Mouse (Mus musculus): ENCODE data around the gene Lrrc3. TPM values are rescaled to one million over a fixed set of nuclear protein-coding genes. Genes with fewer than 3 reads are reported as not detected.

The Lrrc3 gene
- polyA plus RNA-seq, 1 experiment from 2014 or later, result 1.5 TPM

GRCm38 (mm10) chr10:77861675-77862074 is 40.7 kb downstream of the Lrrc3 start, which contains the start of gene Gm3285:
Gene Gm3285, plus strand, starts transcription at chr10:77861975.
- Histone ChIP-seq H3K36me3 (no peaks in the 10 kb centered on the region), H3K4me1 (peaks cover 13% of the 10 kb centered on the region), H3K27ac (no peak within 1 kb of the TSS), H3K27me3 (ENCODE audit: low read depth, poor library complexity, severe bottlenecking) (no peaks in the 10 kb centered on the region), H3K4me3 (no peak within 1 kb of the TSS), H3K9me3 (replicated peaks) (no peaks in the 10 kb centered on the region)
- no peak for DNase-seq (ENCODE audit: low spot score)
- WGBS, result 57% methylated on average over 7 of the region's 7 CpGs

- Histone ChIP-seq H3K4me3 (no peak within 1 kb of the TSS), H3K27me3 (ENCODE audit: low read depth, poor library complexity, severe bottlenecking) (no peaks in the 10 kb centered on the region), H3K4me1 (0 out of 2 replicates have a peak, but pooled peaks cover 2% of the 10 kb centered on the region), H3K27ac (no peak within 1 kb of the TSS), H3K9me3 (replicated peaks) (no peaks in the 10 kb centered on the region), H3K36me3 (no peaks in the 10 kb centered on the region)
- no peak for DNase-seq (ENCODE audit: low spot score)
- WGBS, result 74% methylated on average over 9 of the region's 9 CpGs
These were observed 49.8 kb downstream of the Lrrc3 start, which contains the start of gene Gm10318 for GRCm38 (mm10) chr10:77852559-77852958. Gene Gm10318, plus strand, starts transcription at chr10:77852859.

Other genes with a start within 250 kb of the Lrrc3 start
- gene Tspear, start 216.0 kb downstream of the Lrrc3 start, polyA plus RNA-seq (2016; fragmentation: Nextera tagmentation; extraction: Ambion mirVana), result 0.59 and 0.74 TPM in 2 replicates
- gene Gm19402, start 211.8 kb downstream of the Lrrc3 start, polyA plus RNA-seq (2016; fragmentation: Nextera tagmentation; extraction: Ambion mirVana), result not detected in 2 replicates
- not detected in 2 replicates for gene Gm9508, start 205.3 kb downstream of the Lrrc3 start, polyA plus RNA-seq (2016; fragmentation: Nextera tagmentation; extraction: Ambion mirVana)
- not detected in 2 replicates for gene Gm10272, start 195.9 kb downstream of the Lrrc3 start, polyA plus RNA-seq (2016; fragmentation: Nextera tagmentation; extraction: Ambion mirVana)
- gene Gm10024, start 191.1 kb downstream of the Lrrc3 start, polyA plus RNA-seq (2016; fragmentation: Nextera tagmentation; extraction: Ambion mirVana), result not detected in 2 replicates
- not detected in 2 replicates for gene Gm10142, start 186.7 kb downstream of the Lrrc3 start, polyA plus RNA-seq (2016; fragmentation: Nextera tagmentation; extraction: Ambion mirVana)
- not detected in 2 replicates for gene Krtap12-1, start 181.9 kb downstream of the Lrrc3 start, polyA plus RNA-seq (2016; fragmentation: Nextera tagmentation; extraction: Ambion mirVana)
- gene Gm10100, start 176.1 kb downstream of the Lrrc3 start, polyA plus RNA-seq (2016; fragmentation: Nextera tagmentation; extraction: Ambion mirVana), result not detected in 2 replicates
- gene Gm18596, start 159.9 kb downstream of the Lrrc3 start, polyA plus RNA-seq (2016; fragmentation: Nextera tagmentation; extraction: Ambion mirVana), result not detected in 2 replicates
- not detected in 2 replicates for gene Gm9736, start 151.2 kb downstream of the Lrrc3 start, polyA plus RNA-seq (2016; fragmentation: Nextera tagmentation; extraction: Ambion mirVana)
- gene Gm3233, start 142.9 kb downstream of the Lrrc3 start, polyA plus RNA-seq (2016; fragmentation: Nextera tagmentation; extraction: Ambion mirVana), result not detected in 2 replicates
- not detected in 2 replicates for gene Gm3238, start 131.2 kb downstream of the Lrrc3 start, polyA plus RNA-seq (2016; fragmentation: Nextera tagmentation; extraction: Ambion mirVana)
- gene Gm7138, start 125.6 kb downstream of the Lrrc3 start, polyA plus RNA-seq (2016; fragmentation: Nextera tagmentation; extraction: Ambion mirVana), result not detected in 2 replicates
- not detected in 2 replicates for gene Gm3250, start 120.0 kb downstream of the Lrrc3 start, polyA plus RNA-seq (2016; fragmentation: Nextera tagmentation; extraction: Ambion mirVana)
- gene Gm7137, start 114.3 kb downstream of the Lrrc3 start, polyA plus RNA-seq (2016; fragmentation: Nextera tagmentation; extraction: Ambion mirVana), result not detected in 2 replicates
- not detected in 2 replicates for gene Gm9639, start 107.5 kb downstream of the Lrrc3 start, polyA plus RNA-seq (2016; fragmentation: Nextera tagmentation; extraction: Ambion mirVana)
- not detected in 2 replicates for gene Gm19668, start 103.4 kb downstream of the Lrrc3 start, polyA plus RNA-seq (2016; fragmentation: Nextera tagmentation; extraction: Ambion mirVana)
- gene Gm9507, start 90.7 kb downstream of the Lrrc3 start, polyA plus RNA-seq (2016; fragmentation: Nextera tagmentation; extraction: Ambion mirVana), result not detected in 2 replicates
- gene Gm2696, start 87.9 kb downstream of the Lrrc3 start, polyA plus RNA-seq (2016; fragmentation: Nextera tagmentation; extraction: Ambion mirVana), result not detected in 2 replicates
- not detected in 2 replicates for gene Krtap10-4, start 75.4 kb downstream of the Lrrc3 start, polyA plus RNA-seq (2016; fragmentation: Nextera tagmentation; extraction: Ambion mirVana)
- gene Krtap10-10, start 66.6 kb downstream of the Lrrc3 start, polyA plus RNA-seq (2016; fragmentation: Nextera tagmentation; extraction: Ambion mirVana), result not detected in 2 replicates
- gene Gm36176, start 55.7 kb downstream of the Lrrc3 start, polyA plus RNA-seq (2016; fragmentation: Nextera tagmentation; extraction: Ambion mirVana), result not detected in 2 replicates
- not detected in 2 replicates for gene Gm10318, start 49.7 kb downstream of the Lrrc3 start, polyA plus RNA-seq (2016; fragmentation: Nextera tagmentation; extraction: Ambion mirVana)
- not detected in 2 replicates for gene Gm3285, start 40.6 kb downstream of the Lrrc3 start, polyA plus RNA-seq (2016; fragmentation: Nextera tagmentation; extraction: Ambion mirVana)
- gene Trpm2, start 68.0 kb upstream of the Lrrc3 start, polyA plus RNA-seq (2016; fragmentation: Nextera tagmentation; extraction: Ambion mirVana), result 0.16 and 0.23 TPM in 2 replicates
- gene 1810043G02Rik, start 76.0 kb upstream of the Lrrc3 start, polyA plus RNA-seq (2016; fragmentation: Nextera tagmentation; extraction: Ambion mirVana), result 29.4 and 32.2 TPM in 2 replicates
- 235 and 259 TPM in 2 replicates for gene Pfkl, start 107.5 kb upstream of the Lrrc3 start, polyA plus RNA-seq (2016; fragmentation: Nextera tagmentation; extraction: Ambion mirVana)
- gene Dnmt3l, start 139.4 kb upstream of the Lrrc3 start, polyA plus RNA-seq (2016; fragmentation: Nextera tagmentation; extraction: Ambion mirVana), result 0.10 TPM in 1 of 2 replicates, not detected in the other
- 0.15 and 0.21 TPM in 2 replicates for gene Aire, start 141.1 kb upstream of the Lrrc3 start, polyA plus RNA-seq (2016; fragmentation: Nextera tagmentation; extraction: Ambion mirVana)
- 2.5 and 2.6 TPM in 2 replicates for gene Icosl, start 166.8 kb upstream of the Lrrc3 start, polyA plus RNA-seq (2016; fragmentation: Nextera tagmentation; extraction: Ambion mirVana)

Measured in limb, embryonic 10.5 days (tissue).